12 mouse cellular contexts compared by ENCODE assay signal in genomic region chr4:138697166-138697860, GRCm38 (mm10). TPM values are rescaled to one million over a fixed set of nuclear protein-coding genes. Genes with fewer than 3 reads are reported as not detected.
"Had no signal": no experiment of that assay in that cellular context is flagged by ENCODE, and none has a peak within 500 bp of the region (broad histone marks: within the 10 kb centered on the region; RNA-seq: fewer than 3 reads in every experiment).

No protein-coding gene starts in this region.

- H3K27me3 ChIP-seq: lung, embryonic 15.5 days had no signal

- DNase-seq: liver; liver, embryonic 13.5 days; liver, postnatal 0 days; lung, postnatal 14 days; right cerebral cortex, adult 18-20 months; right cerebral cortex, postnatal 25 days; thymus, postnatal 36 days had no signal

- H3K4me1 ChIP-seq: limb, embryonic 12.5 days; liver, embryonic 13.5 days; lung, embryonic 15.5 days; megakaryocyte, embryonic 14.5 days had no signal

- H3K27ac ChIP-seq: limb, embryonic 12.5 days; liver, embryonic 13.5 days; lung, embryonic 15.5 days; macrophage; midbrain, embryonic 12.5 days had no signal

- H3K9me3 ChIP-seq: limb, embryonic 12.5 days; liver, embryonic 13.5 days; lung, embryonic 15.5 days; midbrain, embryonic 12.5 days had no signal

- H3K4me2 ChIP-seq: limb, embryonic 12.5 days; liver, embryonic 13.5 days; lung, embryonic 15.5 days; midbrain, embryonic 12.5 days had no signal

- H3K4me3 ChIP-seq: limb, embryonic 12.5 days; liver, embryonic 13.5 days; lung, embryonic 15.5 days; megakaryocyte, embryonic 14.5 days; midbrain, embryonic 12.5 days had no signal

- H3K9ac ChIP-seq: limb, embryonic 12.5 days; liver, embryonic 13.5 days; liver, postnatal 0 days; lung, embryonic 15.5 days; midbrain, embryonic 12.5 days had no signal

- H3K36me3 ChIP-seq: limb, embryonic 12.5 days; liver, embryonic 13.5 days; lung, embryonic 15.5 days; midbrain, embryonic 12.5 days had no signal

- ATAC-seq: liver, postnatal 0 days had no signal

RNA-seq across cellular contexts. Expression of gene Pla2g2c, which starts 27.3 kb away (rescaled TPM):
- polyA plus RNA-seq: liver, embryonic 13.5 days; liver, postnatal 0 days; macrophage had no signal

RNA-seq across cellular contexts. Expression of gene Ubxn10, which starts 39.7 kb away (rescaled TPM):
- polyA plus RNA-seq: macrophage had no signal
